Mouse (Mus musculus): ENCODE measurements at regions not wholly inside any gene's neighbourhood (a gene's known extent, or its start where the extent isn't known, plus 50 kb on each side); places are given as distances from the start of the nearest gene placed in this dataset.
A peak's percentile ranks its signal among the peaks of the same experiment; 100 is the strongest.

GRCm38 (mm10) chr12:42369029-42369577 is 882.9 kb upstream of the Lrrn3 start:
- Histone ChIP-seq H3K4me2 (no peak overlapping the region), H3K27me3 (replicated peaks) (no peaks in the 10 kb centered on the region), H3K36me3 (replicated peaks) (no peaks in the 10 kb centered on the region), H3K4me1 (no peaks in the 10 kb centered on the region), H3K9ac (no peak overlapping the region), H3K27ac (no peak overlapping the region), H3K9me3 (no peaks in the 10 kb centered on the region), H3K4me3 (no peak overlapping the region)
- 48% methylated on average over 2 of the region's 2 CpGs for WGBS
- peak; percentile 63 for ATAC-seq (replicated peaks)

DNA sequence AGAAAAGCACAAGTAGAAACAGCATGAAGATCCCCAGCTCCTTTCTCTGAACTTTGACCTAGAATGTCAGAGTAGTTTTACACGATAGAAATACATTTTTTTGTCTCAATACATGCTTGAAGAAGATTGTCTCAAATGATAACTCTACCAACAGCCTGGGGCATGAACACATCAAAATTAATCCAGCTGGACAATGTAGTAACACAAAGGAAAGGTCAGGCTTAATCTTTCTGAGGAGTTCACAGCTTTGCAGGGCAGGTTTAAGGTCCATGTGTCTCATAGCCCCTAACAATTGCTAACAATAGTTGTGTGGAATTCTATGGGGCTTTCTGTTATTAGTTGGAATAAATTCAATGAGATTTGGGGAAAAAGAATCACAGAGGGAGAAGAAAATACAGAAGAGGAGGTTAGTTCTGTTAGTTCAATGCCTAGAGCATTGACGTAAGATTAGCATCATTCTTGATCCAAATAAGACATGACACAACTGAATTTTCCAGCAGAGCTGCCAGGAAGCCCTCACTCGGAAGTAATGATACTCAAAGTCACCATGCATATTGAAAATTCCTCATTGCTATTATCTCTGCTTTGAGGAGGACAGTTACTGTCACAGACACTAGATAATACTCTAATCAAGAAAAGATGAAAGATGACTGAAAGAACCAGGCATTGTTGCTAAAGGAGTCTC is 852.9 kb upstream of the Lrrn3 start:
- H3K4me1 ChIP-seq: no peaks in the 10 kb centered on the region
- WGBS: 48% methylated on average over 3 of the region's 3 CpGs
- no peak overlapping the region for H3K4me2 ChIP-seq
- no peak for ATAC-seq (replicated peaks)
- H3K27ac ChIP-seq: no peak overlapping the region
- H3K27me3 ChIP-seq (replicated peaks): no peaks in the 10 kb centered on the region
- H3K4me3 ChIP-seq: no peak overlapping the region
- no peak overlapping the region for H3K9ac ChIP-seq
- H3K36me3 ChIP-seq (replicated peaks): no peaks in the 10 kb centered on the region
- H3K9me3 ChIP-seq: no peaks in the 10 kb centered on the region

DNA sequence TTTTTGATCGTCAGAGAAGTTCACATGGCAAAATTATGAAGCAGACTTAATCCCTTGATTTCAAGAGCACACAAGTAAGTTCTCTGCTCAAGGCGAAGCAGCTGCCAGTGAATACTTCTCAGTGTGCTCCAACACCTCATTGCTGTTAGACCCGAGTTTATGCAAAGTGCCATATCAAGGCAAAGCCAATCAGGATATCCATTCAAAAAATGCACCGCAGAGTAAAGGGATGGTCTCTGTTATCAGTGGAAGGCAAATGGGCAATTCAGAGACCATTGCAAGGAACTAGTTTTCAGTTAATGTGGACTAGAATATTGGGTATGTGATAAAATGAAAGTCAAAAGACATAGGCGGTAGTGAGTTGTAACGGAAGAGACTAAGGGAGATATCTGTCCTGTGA is 820.2 kb upstream of the Lrrn3 start:
- 81% methylated on average over 6 of the region's 6 CpGs for WGBS
- H3K36me3 ChIP-seq (replicated peaks): no peaks in the 10 kb centered on the region
- no peak overlapping the region for H3K4me2 ChIP-seq
- no peaks in the 10 kb centered on the region for H3K4me1 ChIP-seq
- no peaks in the 10 kb centered on the region for H3K27me3 ChIP-seq (replicated peaks)
- no peaks in the 10 kb centered on the region for H3K9me3 ChIP-seq
- H3K4me3 ChIP-seq: no peak overlapping the region
- H3K9ac ChIP-seq: no peak overlapping the region
- no peak overlapping the region for H3K27ac ChIP-seq
- ATAC-seq (replicated peaks): no peak

DNA sequence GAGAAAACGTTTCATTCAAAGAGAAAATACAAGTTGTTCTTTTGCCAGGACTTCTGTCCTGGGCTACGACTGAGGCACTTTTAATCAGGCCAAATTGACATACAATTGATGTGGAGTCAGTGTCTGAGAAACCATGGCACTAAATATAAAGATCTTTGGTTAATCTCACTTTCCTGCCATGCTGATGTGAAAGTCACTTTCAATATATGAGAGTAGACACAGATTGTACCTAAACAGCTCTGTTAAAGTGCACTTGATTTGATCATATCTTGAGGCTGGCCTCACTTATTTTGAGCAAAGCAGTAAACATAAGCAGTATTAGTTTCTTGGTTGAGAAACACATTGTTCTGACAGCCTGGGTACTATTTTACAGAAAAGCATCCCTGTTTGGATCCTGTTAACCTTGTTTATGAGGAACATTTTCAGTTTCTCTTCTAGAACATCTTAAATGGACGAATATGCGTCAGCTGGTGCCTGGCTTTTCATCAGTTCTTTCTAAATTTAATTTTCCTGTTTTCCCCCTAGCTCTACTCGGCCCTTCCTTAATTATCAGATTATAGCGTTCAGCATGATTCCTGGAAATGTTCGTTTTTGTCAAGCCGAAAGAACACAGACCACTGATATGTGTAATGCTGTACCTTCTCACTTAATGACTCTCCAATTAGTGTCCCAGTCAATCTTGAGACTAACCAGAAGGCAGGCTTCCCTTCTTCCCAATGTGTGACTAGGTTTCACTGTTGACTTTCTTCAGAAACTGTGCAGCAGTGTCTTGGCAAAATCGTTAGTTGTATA is 791.2 kb upstream of the Lrrn3 start:
- no peaks in the 10 kb centered on the region for H3K4me1 ChIP-seq

GRCm38 (mm10) chr12:42250410-42250809 is 764.2 kb upstream of the Lrrn3 start:
- no peak for ATAC-seq (replicated peaks)
- H3K9ac ChIP-seq: no peak overlapping the region
- no peak overlapping the region for H3K4me2 ChIP-seq
- no peaks in the 10 kb centered on the region for H3K36me3 ChIP-seq (replicated peaks)
- H3K9me3 ChIP-seq: no peaks in the 10 kb centered on the region
- no peak overlapping the region for H3K27ac ChIP-seq
- no peaks in the 10 kb centered on the region for H3K27me3 ChIP-seq (replicated peaks)
- H3K4me3 ChIP-seq: no peak overlapping the region
- H3K4me1 ChIP-seq: no peaks in the 10 kb centered on the region

More for the DNA sequence above, 791.2 kb upstream of the Lrrn3 start:
- H3K4me2 ChIP-seq: no peak overlapping the region
- H3K36me3 ChIP-seq (replicated peaks): no peaks in the 10 kb centered on the region
- no peaks in the 10 kb centered on the region for H3K9me3 ChIP-seq
- ATAC-seq (replicated peaks): no peak
- no peak overlapping the region for H3K9ac ChIP-seq
- H3K27me3 ChIP-seq (replicated peaks): no peaks in the 10 kb centered on the region
- no peak overlapping the region for H3K4me3 ChIP-seq
- no peak overlapping the region for H3K27ac ChIP-seq
- 85% methylated on average over 9 of the region's 9 CpGs for WGBS

DNA sequence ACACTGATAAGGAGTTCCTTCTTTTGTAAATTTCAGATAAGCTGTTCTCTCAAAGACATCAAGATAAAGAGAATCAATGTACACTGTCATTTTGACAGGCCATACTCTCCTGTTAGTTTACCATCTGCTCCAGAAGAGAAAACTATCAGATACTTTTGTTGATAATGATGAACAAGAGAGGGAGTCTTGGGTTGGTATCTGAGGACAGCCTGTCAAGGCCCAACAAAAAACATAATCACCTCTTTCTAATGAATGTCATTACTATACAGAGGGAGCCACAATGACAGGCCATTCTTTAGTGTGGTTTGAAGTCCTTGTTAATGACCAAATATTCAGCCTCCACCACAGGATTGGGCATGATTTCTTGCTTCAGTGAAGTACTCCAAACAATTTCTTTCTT is 743.0 kb upstream of the Lrrn3 start:
- Histone ChIP-seq H3K4me3 (no peak overlapping the region), H3K4me2 (no peak overlapping the region), H3K9me3 (no peaks in the 10 kb centered on the region), H3K4me1 (no peaks in the 10 kb centered on the region), H3K27ac (no peak overlapping the region), H3K9ac (no peak overlapping the region), H3K36me3 (replicated peaks) (no peaks in the 10 kb centered on the region), H3K27me3 (replicated peaks) (no peaks in the 10 kb centered on the region)
- no peak for ATAC-seq (replicated peaks)

DNA sequence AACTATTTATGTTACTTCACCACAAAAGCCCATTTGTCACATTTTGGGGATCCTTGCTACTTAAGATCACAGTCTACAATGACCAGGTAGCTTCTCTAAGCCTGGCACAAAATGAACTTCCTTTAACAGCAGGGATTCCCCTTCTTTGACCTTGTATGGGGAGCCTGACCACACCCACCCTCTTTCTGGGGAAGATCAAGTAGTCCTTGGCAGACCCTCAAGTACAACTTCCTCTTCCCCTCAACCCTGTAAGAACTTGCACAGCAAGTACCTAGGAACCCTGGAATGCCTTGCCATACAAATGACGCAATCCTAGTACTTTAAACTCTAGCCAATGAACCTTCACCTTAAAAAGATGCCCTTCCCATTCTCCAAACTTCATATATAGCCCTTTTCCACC is 695.4 kb upstream of the Lrrn3 start:
- Histone ChIP-seq H3K4me2 (no peak overlapping the region), H3K27me3 (replicated peaks) (no peaks in the 10 kb centered on the region), H3K4me1 (no peaks in the 10 kb centered on the region), H3K9ac (no peak overlapping the region), H3K9me3 (no peaks in the 10 kb centered on the region), H3K36me3 (replicated peaks) (no peaks in the 10 kb centered on the region), H3K27ac (no peak overlapping the region), H3K4me3 (no peak overlapping the region)
- ATAC-seq (replicated peaks): no peak
- 80% methylated on average over 1 of the region's 1 CpGs for WGBS

- no peaks in the 10 kb centered on the region for H3K36me3 ChIP-seq (replicated peaks)
- no peaks in the 10 kb centered on the region for H3K27me3 ChIP-seq (replicated peaks)
- no peak overlapping the region for H3K27ac ChIP-seq
- no peak for ATAC-seq (replicated peaks)
- H3K4me1 ChIP-seq: no peaks in the 10 kb centered on the region
- no peak overlapping the region for H3K4me3 ChIP-seq
- H3K9ac ChIP-seq: no peak overlapping the region
- WGBS: 60% methylated on average over 1 of the region's 1 CpGs
- H3K4me2 ChIP-seq: no peak overlapping the region
- H3K9me3 ChIP-seq: no peaks in the 10 kb centered on the region
These were observed 693.9 kb upstream of the Lrrn3 start for GRCm38 (mm10) chr12:42179947-42180669.

DNA sequence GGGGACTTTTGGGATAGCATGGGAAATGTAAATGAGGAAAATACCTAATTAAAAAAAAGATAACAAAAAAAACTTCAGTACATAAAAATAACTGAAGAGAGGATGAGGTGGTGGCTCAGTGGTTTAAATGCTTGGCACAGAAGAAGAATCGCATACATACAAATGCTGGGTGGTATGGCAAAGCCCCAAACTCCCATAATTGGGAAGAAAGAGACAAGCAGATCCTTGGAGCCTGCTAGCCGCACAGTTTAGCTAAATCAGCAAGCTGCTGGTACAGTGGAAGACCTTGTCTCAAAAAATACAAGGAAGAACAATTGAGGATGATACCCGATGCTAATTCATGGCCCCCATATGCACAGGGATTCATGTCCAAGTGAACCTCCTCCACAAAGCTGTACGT is 661.7 kb upstream of the Lrrn3 start:
- Histone ChIP-seq H3K36me3 (replicated peaks) (no peaks in the 10 kb centered on the region), H3K4me2 (no peak overlapping the region), H3K27ac (no peak overlapping the region), H3K9ac (no peak overlapping the region), H3K4me3 (no peak overlapping the region), H3K27me3 (replicated peaks) (no peaks in the 10 kb centered on the region), H3K4me1 (no peaks in the 10 kb centered on the region), H3K9me3 (no peaks in the 10 kb centered on the region)
- no peak for ATAC-seq (replicated peaks)
- 90% methylated on average over 4 of the region's 4 CpGs for WGBS

DNA sequence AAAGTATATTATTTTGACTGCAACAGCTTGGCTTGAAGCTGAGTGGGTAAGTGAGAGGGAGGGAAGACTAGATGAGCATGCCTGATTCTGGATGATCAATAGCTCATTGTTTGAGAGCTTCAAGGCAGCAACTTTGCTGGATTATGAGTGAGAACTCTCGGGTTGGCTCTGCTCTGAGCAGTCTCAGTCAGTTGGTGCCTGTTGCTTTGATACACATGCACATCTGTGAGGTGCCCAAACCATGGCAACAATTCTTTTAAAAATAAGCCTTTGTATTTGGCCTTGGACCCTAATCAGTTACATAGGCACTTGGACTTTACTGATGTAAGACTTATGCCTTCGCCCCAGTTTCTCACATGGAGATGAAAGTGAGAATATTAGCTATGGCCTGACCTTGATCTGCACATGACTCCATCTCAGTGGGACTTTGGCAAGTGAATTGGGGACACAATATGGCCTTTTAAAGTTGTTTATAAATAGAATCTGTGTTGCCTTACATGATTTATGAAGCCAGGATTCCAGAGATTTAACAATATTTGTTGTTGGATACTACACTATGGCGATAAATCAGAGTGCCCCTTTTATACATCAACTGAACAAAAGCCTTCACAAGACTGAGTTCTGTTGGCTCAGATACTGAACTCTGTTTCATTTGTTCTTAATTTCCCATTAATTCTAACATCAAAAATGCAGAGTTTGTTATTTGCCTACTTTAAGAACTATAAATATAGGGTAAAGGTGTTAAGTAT is 652.6 kb upstream of the Lrrn3 start:
- H3K27me3 ChIP-seq (replicated peaks): no peaks in the 10 kb centered on the region
- ATAC-seq (replicated peaks): peak; percentile 80
- no peak overlapping the region for H3K4me3 ChIP-seq
- no peak overlapping the region for H3K9ac ChIP-seq
- H3K27ac ChIP-seq: no peak overlapping the region
- no peaks in the 10 kb centered on the region for H3K36me3 ChIP-seq (replicated peaks)
- no peak overlapping the region for H3K4me2 ChIP-seq
- H3K4me1 ChIP-seq: peaks cover 5% of the 10 kb centered on the region; the same call in 1 of the 2 replicates
- 33% methylated on average over 3 of the region's 3 CpGs for WGBS
- no peaks in the 10 kb centered on the region for H3K9me3 ChIP-seq

DNA sequence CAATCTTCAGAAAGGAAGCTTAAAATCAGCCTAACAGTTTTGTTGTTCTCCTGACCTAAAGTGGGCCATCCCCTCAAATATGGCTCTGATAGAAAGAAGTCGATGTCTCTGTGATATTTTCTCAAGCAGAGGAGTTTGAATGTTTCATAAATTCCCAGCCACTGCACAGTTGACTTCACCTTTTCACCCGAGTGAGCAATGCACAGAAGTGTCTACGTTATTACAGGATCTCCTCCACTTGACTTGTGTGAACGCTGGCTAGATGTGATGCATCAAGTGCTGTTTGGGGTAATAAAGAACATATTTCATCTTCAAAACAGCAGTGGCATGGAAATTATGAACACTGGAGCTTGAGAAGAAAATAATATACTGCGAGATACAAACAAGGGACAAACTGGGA is 651.9 kb upstream of the Lrrn3 start:
- Histone ChIP-seq H3K27me3 (replicated peaks) (no peaks in the 10 kb centered on the region), H3K4me2 (no peak overlapping the region), H3K4me3 (no peak overlapping the region), H3K36me3 (replicated peaks) (no peaks in the 10 kb centered on the region), H3K4me1 (peaks cover 5% of the 10 kb centered on the region; the same call in 1 of the 2 replicates), H3K9ac (no peak overlapping the region), H3K9me3 (no peaks in the 10 kb centered on the region), H3K27ac (peak overlapping the region; percentile 56; the same call in 1 of the 2 replicates)
- WGBS: 39% methylated on average over 5 of the region's 5 CpGs
- ATAC-seq (replicated peaks): no peak; the same call in 1 of the 2 replicates

DNA sequence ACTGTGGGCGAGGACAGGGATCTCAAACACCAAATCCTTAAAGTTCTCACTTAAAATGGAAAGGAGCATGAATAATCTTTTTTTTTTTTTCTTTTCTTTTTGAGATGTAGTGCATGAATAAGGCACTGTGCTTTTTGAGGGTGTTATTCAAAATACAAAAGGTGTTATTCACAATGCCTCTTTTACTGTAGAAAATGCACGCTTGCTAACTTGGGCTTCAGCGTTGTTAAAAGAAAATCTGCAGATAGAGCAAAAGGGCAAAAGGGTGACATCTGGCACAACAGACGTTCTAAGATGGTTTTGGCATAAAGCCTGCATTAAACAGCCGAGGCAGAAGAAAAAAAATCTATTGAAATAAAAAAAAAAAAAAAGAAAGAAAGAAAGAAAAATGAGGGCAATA is 651.5 kb upstream of the Lrrn3 start:
- H3K9me3 ChIP-seq: no peaks in the 10 kb centered on the region
- 16% methylated on average over 5 of the region's 5 CpGs for WGBS
- H3K9ac ChIP-seq: no peak overlapping the region
- H3K27me3 ChIP-seq (replicated peaks): no peaks in the 10 kb centered on the region
- H3K36me3 ChIP-seq (replicated peaks): no peaks in the 10 kb centered on the region
- ATAC-seq (replicated peaks): no peak; the same call in 1 of the 2 replicates
- H3K4me1 ChIP-seq: peaks cover 5% of the 10 kb centered on the region; the same call in 1 of the 2 replicates
- H3K4me3 ChIP-seq: no peak overlapping the region
- no peak overlapping the region for H3K4me2 ChIP-seq
- H3K27ac ChIP-seq: no peak overlapping the region
